ENCODE assay signal across 10 mouse cellular contexts in genomic region chr2:125684559-125685440, GRCm38 (mm10). TPM values are rescaled to one million over a fixed set of nuclear protein-coding genes. Genes with fewer than 3 reads are reported as not detected.
A peak's percentile ranks its signal among the peaks of the same experiment; 100 is the strongest.
DNase-seq lines count a peak whose midpoint lies in the region.
"Had no signal": no experiment of that assay in that cellular context is flagged by ENCODE, and none has a peak within 500 bp of the region (broad histone marks: within the 10 kb centered on the region; RNA-seq: fewer than 3 reads in every experiment).

No protein-coding gene starts in this region.

- DNase-seq in layer of hippocampus, adult 9-11 months, result peak; percentile 73
- no peak for DNase-seq in layer of hippocampus, postnatal 36 days
- DNase-seq in ZHBTc4 (ENCODE audit: low read depth, low spot score), result peak; percentile 46
- DNase-seq in embryo, embryonic 9.5 days (ENCODE audit: extremely low spot score), result peak; percentile 16
- DNase-seq in limb, embryonic 10.5 days (ENCODE audit: low spot score), result no peak
- DNase-seq in spleen, postnatal 14 days (ENCODE audit: low spot score in 2 of 2), result no peak
- no peak for DNase-seq in B cell, adult 2 months
- DNase-seq in cerebellum, adult 18-20 months, result no peak
- DNase-seq: cerebellum, postnatal 14 days had no signal

- peaks cover 27% of the 10 kb centered on the region for H3K4me1 ChIP-seq in limb, embryonic 10.5 days

- H3K36me3 ChIP-seq in limb, embryonic 10.5 days, result no peaks in the 10 kb centered on the region
- H3K36me3 ChIP-seq: limb, embryonic 15.5 days had no signal

- H3K4me3 ChIP-seq in limb, embryonic 10.5 days, result no peak overlapping the region
- H3K4me3 ChIP-seq: limb, embryonic 15.5 days had no signal

- no peaks in the 10 kb centered on the region for H3K27me3 ChIP-seq in limb, embryonic 10.5 days (ENCODE audit: low read depth, poor library complexity, severe bottlenecking)
- H3K27me3 ChIP-seq: limb, embryonic 15.5 days had no signal

- H3K9me3 ChIP-seq in limb, embryonic 10.5 days (replicated peaks), result no peaks in the 10 kb centered on the region
- H3K9me3 ChIP-seq: limb, embryonic 15.5 days had no signal

- H3K27ac ChIP-seq in limb, embryonic 10.5 days, result 0 out of 2 replicates have a peak overlapping the region, but pooled peaks have one; percentile 28
- H3K27ac ChIP-seq: limb, embryonic 15.5 days had no signal

- 69% methylated on average over 10 of the region's 10 CpGs for WGBS in limb, embryonic 10.5 days

RNA-seq across cellular contexts. Expression of gene Eid1, which starts 11.9 kb away (rescaled TPM):
- 100 to 1,000 TPM; 264 to 282 TPM for total RNA-seq in layer of hippocampus, postnatal 36 days (2021)
- polyA plus RNA-seq in limb, embryonic 10.5 days (2016; fragmentation: Nextera tagmentation; extraction: Ambion mirVana), result 106 and 135 TPM in 2 replicates

RNA-seq across cellular contexts. Expression of gene Shc4, which starts 39.1 kb away (rescaled TPM):
- 1 to 10 TPM; 4.9 to 5.3 TPM for total RNA-seq in layer of hippocampus, postnatal 36 days (2021)
- polyA plus RNA-seq in limb, embryonic 10.5 days (2016; fragmentation: Nextera tagmentation; extraction: Ambion mirVana), result 1.4 TPM in 2 replicates

RNA-seq across cellular contexts. Expression of gene Cep152, which starts 59.9 kb away (rescaled TPM):
- 1 to 10 TPM; 3.5 to 4.1 TPM for total RNA-seq in layer of hippocampus, postnatal 36 days (2021)
- 10.0 and 11.1 TPM in 2 replicates for polyA plus RNA-seq in limb, embryonic 10.5 days (2016; fragmentation: Nextera tagmentation; extraction: Ambion mirVana)

Comparison
In these comparisons a context has a peak if more than half of its experiments do, and no peak if none do; other contexts are left out.
1. DNase-seq: peak in layer of hippocampus, adult 9-11 months (single experiment), ZHBTc4 (single experiment) and embryo, embryonic 9.5 days (single experiment); none in layer of hippocampus, postnatal 36 days (0 of 2), limb, embryonic 10.5 days (single experiment), spleen, postnatal 14 days (0 of 2), B cell, adult 2 months (0 of 2) and cerebellum, adult 18-20 months (0 of 2).